Mouse (Mus musculus): ENCODE measurements around the gene 1600012H06Rik. TPM values are rescaled to one million over a fixed set of nuclear protein-coding genes. Genes with fewer than 3 reads are reported as not detected.
A peak's percentile ranks its signal among the peaks of the same experiment; 100 is the strongest.
"Not testable (repeated sequence)": the region's sequence is repeated elsewhere in the genome, so short reads cannot be mapped to it uniquely, and the experiment has no call there.

Gene 1600012H06Rik
- total RNA-seq (2021) = 10 to 100 TPM; 12.2 to 14.9 TPM
- long read RNA-seq, experiment 1, transcript 1600012H06Rik-202 (2 exons, 2,523 nt) = major isoform, 6 of 36 reads
- long read RNA-seq, experiment 1, partial matches to known transcripts = 0 of 36 reads
- long read RNA-seq, experiment 1, other reads (novel, unspliced or antisense) = 27 of 36 reads
- long read RNA-seq, experiment 2, transcript 1600012H06Rik-201 (2 exons, 2,506 nt) = major isoform, 5 of 28 reads
- long read RNA-seq, experiment 2, partial matches to known transcripts = 0 of 28 reads
- long read RNA-seq, experiment 2, other reads (novel, unspliced or antisense) = 21 of 28 reads

DNA sequence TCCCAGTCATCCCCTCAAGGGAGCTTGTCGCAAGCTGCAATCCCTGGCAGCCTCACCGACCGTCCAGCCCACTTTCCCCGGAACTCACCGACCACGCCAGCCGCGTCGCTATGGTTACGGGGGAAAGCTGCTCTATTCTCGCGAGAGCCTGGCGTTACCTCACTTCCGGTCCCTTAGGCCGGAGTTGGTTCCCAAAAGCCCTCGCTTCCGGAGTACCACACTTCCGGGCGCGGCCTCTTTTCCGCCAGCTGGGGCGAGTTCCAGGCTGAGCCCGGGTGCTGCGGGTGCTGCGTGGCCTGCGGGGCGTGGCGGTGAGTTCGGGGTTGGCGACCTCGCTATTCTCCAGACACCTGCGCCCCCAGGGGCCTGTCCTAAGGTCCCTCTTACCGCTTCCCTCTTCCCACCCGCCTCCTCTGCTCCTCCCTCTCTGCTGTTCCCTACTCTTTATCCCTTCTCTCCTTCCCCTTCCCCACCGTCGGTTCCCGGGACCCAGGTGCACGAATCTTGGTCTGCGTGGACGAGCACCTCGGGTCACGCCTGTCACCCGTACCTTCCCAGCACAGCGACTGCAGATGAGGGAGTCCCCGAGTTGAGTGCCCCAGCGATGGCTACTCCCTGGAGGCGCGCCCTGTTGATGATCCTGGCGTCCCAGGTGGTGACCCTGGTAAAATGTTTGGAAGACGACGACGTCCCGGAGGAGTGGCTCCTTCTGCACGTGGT, at the start of gene 1600012H06Rik, which contains the start of gene Wdr27:
Gene 1600012H06Rik (plus strand): TSS at position 176 of the 720 bp plus-strand sequence.
Gene Wdr27 (minus strand): TSS at position 150 of the 720 bp plus-strand sequence.
- peak; percentile 99 to 100 for DNase-seq (ENCODE audit: low spot score in 2 of 2)

DNA sequence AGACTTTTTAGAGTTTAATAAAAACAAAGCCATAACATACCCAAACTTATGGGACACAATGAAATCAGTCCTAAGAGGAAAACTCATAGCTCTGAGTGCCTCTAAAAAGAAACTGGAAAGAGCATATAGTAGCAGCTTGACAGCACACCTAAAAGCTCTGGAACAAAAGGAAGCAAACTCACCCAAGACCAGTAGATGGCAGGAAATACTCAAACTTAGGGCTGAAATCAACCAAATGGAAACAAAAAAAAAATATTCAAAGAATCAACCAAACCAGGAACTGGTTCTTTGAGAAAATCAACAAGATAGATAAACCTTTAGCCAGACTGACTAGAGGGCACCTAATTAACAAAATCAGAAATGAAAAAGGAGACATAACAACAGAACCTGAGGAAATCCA, 47.9 kb upstream of the 1600012H06Rik start:
- not testable (repeated sequence) for DNase-seq (ENCODE audit: low spot score in 2 of 2)

DNA sequence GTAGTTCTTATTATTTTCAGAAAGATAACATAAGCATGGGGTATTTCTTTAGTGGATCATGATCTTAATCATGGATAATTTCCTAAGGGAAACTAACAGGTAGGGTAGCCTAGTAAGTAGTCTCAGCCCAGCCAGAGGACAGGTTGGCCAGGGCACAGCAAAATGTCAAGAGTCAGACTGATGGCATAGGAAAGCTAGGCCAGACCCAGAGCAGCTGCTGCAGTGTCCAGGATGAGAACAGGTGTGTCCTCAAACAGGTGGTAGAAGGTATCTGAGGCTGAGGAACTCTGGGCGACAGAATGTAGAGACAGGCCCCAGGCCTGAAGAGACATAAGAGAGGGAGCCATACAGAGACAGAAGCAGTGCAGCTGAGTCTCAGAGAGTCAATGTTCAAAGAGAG, 44.0 kb upstream of the 1600012H06Rik start:
- no peak for DNase-seq (ENCODE audit: low spot score in 2 of 2)

DNA sequence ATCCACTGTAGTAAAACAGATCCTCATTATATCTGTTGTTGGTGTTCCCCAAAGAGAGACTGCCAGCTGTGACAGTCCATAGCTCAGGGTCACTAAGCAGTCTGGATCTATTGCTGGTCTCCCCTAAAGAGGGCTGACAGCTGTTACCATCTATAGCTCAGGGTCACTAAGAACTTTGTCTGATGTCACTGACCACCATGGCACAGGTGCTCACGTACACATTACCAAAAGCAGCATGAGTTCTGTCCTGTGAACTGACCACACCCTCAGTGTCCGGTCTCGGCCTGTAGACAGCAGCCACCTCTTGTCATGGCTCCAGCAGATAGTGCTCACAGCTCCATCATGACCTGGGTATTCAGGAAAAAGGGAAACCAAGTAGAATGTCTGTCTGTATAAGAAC, 39.8 kb upstream of the 1600012H06Rik start:
- no peak for DNase-seq (ENCODE audit: low spot score in 2 of 2)

DNA sequence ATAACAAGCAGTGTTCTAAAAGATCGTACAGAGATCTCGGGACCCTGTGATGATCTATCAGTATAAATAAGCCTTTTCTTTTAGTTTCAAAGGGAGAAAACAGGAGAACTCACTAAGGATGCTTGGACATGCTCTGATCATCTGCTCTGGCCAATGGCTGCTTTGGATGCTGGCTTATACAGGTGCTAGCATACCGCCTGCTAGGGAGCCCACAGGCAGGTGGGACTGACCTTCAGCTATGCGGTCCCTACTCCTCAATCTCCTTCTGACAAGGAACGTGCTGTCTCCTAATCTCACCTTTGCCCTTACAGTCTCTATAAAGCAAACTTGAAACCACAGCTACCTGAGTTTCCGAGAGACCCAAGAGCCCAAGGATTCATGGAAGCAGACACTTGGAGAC, 38.8 kb upstream of the 1600012H06Rik start:
- DNase-seq (ENCODE audit: low spot score in 2 of 2) = no peak

DNA sequence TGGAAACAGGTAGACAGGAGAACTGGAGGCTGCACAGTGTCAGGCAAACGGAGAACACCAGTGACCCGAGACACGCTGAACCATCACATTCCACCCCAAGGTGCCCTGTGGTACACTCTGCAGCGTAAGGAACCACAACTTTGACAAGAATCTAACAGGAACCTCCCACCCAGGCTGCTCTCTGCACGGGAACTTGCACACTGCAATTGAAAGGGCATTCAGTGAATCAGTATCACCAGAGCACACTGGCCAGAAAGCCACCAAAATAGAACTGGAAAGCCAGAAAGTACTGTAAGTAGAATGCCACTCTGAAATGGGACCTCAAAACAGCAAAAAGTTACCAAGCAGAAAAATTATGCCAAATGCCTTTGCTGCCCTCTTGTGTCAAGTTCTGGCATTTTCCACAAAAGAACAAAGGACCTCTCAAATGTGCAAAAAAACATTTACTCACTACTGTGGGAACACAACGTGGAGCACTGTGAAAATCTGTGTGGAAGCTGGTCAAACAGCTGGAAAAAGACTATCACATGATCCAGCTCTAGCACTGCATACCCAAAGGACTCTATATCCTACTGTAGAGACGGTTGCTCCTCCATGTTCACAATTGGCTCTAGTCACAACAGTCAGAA, 38.2 kb upstream of the 1600012H06Rik start:
- DNase-seq (ENCODE audit: low spot score in 2 of 2) = peak; percentile 70 to 85

DNA sequence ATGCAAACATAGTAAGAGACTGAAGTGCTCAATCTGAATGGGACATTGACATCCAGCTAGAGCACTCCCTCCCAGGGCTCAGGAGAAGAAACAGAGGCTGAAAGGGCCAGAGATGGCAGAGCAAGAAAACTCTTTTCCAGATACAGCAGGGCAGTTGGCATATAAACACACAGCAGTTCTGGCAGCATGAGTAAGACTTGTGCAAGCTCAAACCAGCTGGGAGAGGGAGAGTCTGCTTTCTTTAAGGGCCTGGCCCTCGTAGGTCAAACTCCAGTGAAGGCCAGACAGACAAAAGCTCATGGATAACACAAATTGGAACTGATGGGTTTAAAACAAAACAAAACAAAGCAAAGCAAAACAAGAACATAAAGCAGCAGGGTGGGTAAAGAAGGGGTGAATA, 36.4 kb upstream of the 1600012H06Rik start:
- DNase-seq (ENCODE audit: low spot score in 2 of 2) = no peak

DNA sequence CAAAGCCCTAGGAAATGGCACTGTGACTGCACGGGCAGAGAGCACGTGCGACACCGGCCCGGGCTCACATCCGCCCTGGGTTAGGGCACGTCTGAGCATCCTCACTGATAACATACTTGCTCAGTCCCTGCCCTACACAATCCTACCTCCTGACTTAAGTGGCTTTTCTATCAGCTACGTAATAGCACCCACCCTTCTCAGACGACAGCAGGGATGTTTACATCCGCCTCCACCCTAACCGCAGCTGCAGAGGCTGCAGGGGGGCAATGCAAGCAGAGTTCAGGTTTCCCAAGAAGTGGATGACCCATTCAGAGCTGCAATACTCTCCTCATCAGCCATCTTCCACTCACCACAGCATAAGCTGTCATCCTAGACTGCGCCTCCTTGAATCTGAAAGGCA, 35.8 kb upstream of the 1600012H06Rik start:
- no peak for DNase-seq (ENCODE audit: low spot score in 2 of 2)

DNA sequence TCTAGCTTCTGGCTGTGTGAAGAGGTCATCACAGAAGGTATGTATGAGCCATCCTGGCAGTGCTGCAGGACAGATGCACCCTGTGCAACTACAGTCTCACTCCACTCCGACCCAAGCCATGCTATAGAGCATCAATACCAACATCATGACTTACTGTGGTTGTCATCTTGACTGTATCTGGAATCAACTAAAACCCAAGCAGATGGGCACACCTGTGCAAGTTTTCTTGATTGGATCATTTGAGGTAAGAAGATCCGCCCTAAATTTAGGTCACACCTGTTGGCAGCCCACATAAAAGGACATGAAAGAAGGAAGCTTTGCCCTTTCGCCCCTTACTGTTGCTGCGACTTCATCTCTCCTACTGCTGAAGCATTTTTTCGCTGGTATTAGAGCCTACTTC, 33.7 kb upstream of the 1600012H06Rik start:
- DNase-seq (ENCODE audit: low spot score in 2 of 2) = no peak

DNA sequence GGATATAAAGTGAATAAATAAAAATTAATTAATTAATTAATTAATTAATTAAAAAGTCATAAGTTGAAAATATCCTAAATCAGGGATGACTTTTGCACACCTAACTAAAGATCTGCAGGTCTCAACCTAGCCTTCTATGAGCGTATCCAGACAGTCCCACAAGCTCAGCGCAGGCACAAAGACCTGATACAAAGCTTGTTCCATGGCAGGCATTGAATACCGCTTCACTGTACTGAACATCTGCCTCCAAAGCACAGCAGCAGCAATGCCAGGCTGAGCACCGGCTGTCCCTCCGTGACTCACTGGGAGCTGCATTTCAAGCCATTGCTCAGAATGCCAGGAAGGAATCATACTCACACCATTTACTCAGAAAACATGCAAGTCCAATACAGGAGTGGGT, 32.2 kb upstream of the 1600012H06Rik start:
- DNase-seq (ENCODE audit: low spot score in 2 of 2) = no peak

DNA sequence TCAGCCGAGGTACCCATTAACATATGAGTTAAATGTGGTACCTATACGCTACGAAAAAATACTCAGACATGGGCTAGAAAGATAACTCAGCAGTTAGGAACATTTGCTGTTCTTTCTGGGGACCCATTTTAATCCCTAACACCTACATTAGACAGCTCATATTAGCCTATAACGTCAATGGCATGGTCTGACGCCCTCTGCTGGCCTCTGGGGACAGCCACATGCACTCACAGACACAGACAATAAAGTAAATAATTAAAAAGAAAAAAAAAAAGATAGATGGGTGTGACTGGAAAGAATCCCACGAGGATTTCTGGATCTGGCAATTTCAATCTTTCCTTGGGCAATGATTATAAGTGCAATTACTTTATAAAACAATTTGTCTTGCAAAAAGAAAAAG, 30.6 kb upstream of the 1600012H06Rik start:
- no peak for DNase-seq (ENCODE audit: low spot score in 2 of 2)

DNA sequence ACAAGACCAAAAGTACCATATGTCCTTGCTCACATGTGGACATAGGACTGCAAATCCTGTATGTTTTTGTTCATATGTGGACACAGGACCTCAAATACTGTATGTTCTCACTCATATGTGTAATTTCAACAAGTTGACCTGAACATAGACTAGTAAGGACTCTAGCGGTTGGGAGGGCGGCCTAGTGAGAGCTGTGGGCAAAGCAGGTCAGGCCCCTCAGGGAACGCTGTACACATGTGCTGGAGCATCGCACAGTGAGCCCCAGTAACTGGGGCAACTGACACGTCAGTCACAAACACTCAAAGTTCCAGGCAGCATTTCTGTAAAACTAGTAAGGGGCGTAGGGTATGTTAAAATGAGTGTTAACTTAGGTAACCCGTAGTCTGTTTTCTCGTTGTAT, 30.0 kb upstream of the 1600012H06Rik start:
- DNase-seq (ENCODE audit: low spot score in 2 of 2) = no peak

DNA sequence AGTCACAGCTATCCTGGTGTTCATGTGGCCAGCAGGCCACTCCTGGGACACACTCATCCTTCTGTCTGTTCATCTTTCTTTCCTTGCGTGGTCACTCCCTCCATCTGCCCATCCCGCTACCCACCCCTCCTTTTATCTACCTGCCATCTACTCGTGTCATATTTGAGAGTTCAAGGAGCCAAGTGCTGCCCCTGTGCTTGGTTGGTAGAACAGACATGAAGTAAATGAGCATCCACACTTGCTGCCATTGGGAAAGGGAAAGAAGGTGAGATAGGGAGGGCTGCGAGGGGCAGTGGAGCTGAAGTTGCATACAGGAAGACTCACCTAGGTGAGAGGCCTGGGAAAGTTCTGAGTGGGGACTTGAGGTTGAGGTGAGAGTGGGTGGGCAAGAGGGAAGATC, 28.6 kb upstream of the 1600012H06Rik start:
- DNase-seq (ENCODE audit: low spot score in 2 of 2) = no peak

DNA sequence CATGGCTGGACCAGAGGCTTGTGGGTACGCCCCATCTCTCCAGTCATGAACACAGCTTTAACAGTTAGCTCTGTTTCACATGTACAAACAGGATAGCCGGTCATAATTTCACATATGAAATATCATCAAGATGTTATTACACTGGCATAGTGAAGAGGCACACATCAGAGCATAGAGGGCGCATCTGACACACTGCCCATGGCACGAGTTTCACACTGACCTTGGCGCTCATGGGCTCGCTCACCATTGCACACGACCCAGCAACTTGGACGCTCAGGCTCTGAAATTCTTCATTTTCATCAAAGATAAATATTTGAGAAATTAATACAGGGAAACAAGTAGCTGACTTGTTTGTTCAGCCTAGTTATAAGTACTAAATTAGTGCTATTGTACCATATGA, 25.1 kb upstream of the 1600012H06Rik start:
- no peak for DNase-seq (ENCODE audit: low spot score in 2 of 2)

DNA sequence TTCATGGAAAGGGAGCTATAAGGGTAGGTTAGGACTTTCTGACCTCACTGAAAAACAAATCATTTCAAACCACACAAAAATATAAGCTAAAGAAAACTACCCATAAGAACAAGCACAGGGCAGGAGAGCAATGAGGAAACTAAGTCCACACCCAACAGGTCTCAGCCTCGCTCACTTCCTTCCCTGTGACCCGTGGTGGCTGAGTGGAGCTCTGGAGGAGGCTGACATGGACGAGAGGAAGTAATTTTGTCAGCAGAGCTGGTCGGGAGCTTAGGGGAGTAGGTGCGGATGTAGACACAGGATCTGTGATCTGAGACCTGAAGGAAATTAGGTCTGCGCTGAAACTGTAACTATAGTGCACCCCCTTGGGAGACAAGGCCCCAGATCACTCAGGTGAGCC, 21.4 kb upstream of the 1600012H06Rik start:
- DNase-seq (ENCODE audit: low spot score in 2 of 2) = no peak

DNA sequence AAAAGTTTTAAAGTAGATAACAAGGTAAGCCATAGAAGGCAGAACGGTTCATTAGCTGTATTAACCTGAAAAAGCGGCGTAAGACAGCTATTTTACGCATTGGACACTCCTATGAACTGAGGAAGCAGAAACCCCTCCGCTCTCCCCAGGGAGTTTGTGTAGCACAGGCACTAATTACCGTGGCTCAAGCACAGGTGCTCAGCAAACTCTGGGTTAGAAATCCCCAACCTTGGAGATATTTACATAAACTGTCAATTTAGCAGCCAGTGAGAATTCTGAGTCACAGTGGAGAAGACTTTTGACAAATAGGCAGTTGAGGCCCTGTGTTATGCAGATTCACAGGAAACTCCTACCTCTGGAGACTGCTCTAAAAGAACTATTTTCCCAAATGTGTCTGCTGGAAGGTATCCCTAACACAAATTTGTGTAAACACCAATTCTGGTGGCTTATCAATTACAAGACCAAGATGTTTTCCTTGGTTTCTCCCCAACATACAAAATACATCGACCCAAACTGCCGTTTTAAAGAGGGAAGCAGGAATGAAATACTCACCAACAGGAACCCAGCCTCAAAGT, 15.3 kb upstream of the 1600012H06Rik start:
- no peak for DNase-seq (ENCODE audit: low spot score in 2 of 2)

DNA sequence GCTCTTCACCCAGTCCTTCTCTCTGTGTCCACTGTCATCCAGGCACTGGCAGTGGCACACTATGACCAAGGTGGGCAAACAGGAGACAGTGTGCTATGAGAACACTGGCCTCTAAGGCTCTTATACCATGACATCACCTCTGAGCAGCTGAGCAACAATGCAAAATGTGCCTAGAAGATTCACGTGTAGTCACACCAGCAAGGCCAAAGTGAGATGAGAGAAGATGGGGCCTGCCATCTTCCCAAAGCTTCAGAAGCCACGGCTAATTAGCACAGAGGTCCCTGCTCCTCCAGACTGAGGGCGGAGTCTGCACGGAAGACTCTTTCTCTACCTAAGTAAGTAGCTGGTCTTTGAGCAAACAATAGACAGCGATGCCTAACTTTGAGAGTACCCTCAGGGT, 14.4 kb upstream of the 1600012H06Rik start:
- no peak for DNase-seq (ENCODE audit: low spot score in 2 of 2)

DNA sequence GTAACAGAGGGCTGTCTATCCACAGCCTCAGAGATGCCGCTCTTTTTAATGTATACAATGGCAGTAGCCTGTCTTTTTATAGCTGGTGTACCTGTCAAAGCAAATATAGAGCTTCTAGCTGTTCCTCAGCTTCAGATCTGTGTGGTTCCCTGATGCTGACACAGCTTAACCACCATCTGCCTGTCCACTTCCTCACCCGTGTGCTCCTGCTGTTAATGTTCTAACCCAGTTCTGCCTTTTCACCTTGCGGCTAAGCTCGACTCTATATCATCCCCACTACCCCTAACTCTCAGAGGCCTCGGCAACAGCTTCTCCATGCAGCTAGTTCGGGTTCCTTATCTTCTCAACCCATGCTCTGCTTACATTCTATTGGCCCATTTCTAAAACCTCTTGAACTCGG, 12.3 kb upstream of the 1600012H06Rik start:
- DNase-seq (ENCODE audit: low spot score in 2 of 2) = no peak

DNA sequence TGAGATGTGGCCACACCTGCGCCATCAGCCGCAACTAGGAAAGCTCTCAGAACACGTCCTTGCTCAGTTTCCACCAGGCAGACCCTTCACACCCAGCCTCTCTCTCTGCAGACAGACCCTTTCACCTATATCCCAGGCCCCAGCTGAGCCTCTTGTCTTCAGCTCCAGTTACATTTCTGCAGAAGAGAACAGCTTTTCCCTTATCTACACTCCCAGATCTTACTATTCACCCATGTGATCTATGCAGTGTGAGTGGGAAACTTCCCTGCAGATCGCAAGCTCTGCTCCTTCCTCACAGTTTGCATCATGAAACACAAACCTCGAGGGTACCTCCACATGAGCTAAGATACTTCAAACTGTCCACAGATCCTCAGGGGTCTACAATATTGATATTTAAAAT, 11.5 kb upstream of the 1600012H06Rik start:
- DNase-seq (ENCODE audit: low spot score in 2 of 2) = no peak

DNA sequence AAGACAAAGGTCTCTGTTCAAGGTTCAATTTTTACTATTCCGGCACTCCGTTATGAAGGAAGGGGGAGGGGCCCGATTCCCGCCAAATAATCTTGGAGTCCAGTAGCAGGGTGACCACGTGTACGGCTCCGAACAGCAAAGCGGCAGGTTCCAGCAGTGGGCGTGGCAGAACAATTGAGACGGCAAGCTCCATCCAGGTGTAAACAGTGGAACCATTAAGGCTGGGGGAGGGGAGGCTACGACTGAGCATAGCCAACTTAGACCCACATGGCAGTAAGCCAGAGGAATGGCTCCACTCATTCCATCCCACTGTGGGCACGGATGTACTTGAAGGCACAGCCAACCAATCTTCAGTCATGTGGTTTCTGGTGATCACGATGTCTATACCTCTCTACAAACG, 7.7 kb upstream of the 1600012H06Rik start:
- not testable (repeated sequence) for DNase-seq (ENCODE audit: low spot score in 2 of 2)

DNA sequence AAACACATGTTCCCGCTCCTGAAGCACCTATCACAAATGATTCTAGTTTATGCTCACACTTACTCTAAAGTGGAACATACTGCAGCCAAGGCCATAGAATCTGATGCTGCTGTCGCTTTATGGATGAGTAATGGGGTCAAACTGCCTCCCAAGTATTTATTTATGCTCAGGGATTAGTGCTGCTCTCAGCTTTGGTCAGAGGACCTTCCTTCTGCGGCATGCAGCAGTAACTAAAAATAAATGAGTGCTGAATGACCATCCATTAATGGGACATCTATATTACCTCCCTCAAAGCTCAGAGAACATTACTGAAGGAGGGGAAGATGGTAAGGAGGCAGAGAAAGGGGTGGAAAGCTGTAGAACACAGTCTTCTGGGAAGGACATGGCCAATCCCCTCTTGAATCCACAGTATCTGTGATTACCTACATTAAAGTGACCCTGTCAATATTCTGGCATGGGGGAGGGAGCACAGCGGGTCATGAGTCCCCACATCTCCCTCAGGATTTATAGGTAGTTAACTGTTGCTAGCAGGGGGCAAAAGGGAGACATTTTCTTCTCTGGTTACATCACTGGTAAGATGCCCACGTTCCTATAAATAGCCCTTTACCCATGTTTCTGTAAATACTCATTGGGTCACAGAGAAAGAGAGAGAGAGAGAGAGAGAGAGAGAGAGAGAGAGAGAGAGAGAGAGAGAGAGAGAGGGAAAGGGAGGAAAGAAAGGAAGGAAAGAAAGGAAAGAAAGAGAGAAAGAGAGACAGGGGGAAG, 7.0 kb upstream of the 1600012H06Rik start:
- no peak for DNase-seq (ENCODE audit: low spot score in 2 of 2)

Measured in left cerebral cortex, adult 18-20 months (tissue).